Mouse (Mus musculus): ENCODE measurements at regions not wholly inside any gene's neighbourhood (a gene's known extent, or its start where the extent isn't known, plus 50 kb on each side); places are given as distances from the start of the nearest gene placed in this dataset.

GRCm38 (mm10) chr2:40342579-40342978 lies 1116.3 kb upstream of the Ppp6c start:
- DNase-seq (ENCODE audit: low spot score in 2 of 2) = no peak

- DNase-seq (ENCODE audit: low spot score in 2 of 2) = peak in 1 of 2 experiments; percentile 5
These were observed 1106.1 kb upstream of the Ppp6c start for GRCm38 (mm10) chr2:40332294-40332874.

GRCm38 (mm10) chr2:40321506-40321905 lies 1095.3 kb upstream of the Ppp6c start:
- DNase-seq (ENCODE audit: low spot score in 2 of 2) = no peak

- DNase-seq (ENCODE audit: low spot score in 2 of 2) = no peak
These were observed 1094.6 kb upstream of the Ppp6c start for GRCm38 (mm10) chr2:40320710-40321441.

Data from layer of hippocampus, adult 18-20 months (tissue).